Mouse (Mus musculus) thymus, postnatal 36 days (tissue): Measurements from ENCODE around the gene Tmed11.
"Not testable (repeated sequence)": the region's sequence is repeated elsewhere in the genome, so short reads cannot be mapped to it uniquely, and the experiment has no call there.

Experiments used
- DNase-seq, 2 experiments: peaks; one replicate each; pipeline ENCODE4 v3.0.0; 2022; ENCODE audit warnings: mixed read lengths in 2 of 2

The Tmed11 gene

DNA sequence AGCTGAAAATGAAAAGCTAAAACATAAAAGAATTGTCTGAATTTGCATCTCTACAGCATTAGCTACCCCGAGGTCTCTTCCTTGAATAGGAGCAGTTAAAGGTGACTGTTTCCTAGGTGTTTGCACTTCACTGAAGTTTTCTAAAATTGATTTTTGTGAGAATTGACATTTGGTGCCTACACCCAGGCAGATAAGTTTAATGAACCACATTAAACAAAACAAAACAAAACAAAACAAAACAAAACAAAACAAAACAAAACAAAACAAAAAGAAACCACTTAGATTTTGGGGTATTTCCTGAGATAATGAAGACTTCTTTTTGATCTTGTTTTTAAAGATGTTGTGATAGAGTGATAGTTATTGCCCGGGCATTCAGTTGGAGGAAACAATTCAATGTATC, at the start of gene Tmed11:
Gene Tmed11, minus strand, starts transcription at position 101 of the 400 bp plus-strand sequence.
- DNase-seq = not testable (repeated sequence)

DNA sequence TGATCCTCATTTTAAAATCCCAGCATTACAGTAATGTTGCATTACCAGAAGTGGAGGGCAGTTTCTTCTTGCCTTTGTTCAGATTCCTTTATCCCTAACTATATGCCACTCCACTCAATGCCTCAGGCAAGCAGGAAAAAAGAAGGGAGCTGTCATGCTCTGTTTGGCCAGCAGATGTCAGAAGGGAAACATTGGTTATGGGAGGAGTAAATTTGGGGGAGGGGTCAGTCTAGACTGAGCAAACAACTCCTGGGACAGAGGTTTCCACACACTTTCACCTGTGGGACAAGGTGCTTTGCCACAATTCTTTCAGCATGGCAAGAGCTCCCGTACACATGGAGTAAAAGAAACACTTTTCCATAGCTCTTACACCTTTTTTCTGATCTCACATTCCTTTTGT, 41.0 kb upstream of the Tmed11 start:
- DNase-seq = no peak

DNA sequence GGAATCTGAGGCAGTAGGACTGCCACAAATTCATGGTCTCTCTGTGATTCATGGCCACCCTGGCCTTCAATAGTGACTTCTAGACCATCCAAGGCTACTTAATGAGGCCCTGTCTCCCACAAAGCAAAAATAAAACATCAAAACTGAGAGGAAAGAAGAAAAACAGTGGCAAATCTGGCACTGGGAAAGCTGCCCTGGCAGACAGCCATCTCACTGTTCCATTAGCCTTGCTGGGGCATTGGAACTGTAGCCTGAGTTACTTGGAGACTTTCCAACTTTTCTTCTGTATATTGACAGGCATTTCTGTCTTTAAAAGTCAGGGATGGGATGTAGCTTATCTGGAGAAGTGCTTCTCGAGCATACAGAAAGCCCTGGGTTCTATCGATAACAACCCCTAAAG, 28.1 kb upstream of the Tmed11 start:
- DNase-seq = no peak

DNA sequence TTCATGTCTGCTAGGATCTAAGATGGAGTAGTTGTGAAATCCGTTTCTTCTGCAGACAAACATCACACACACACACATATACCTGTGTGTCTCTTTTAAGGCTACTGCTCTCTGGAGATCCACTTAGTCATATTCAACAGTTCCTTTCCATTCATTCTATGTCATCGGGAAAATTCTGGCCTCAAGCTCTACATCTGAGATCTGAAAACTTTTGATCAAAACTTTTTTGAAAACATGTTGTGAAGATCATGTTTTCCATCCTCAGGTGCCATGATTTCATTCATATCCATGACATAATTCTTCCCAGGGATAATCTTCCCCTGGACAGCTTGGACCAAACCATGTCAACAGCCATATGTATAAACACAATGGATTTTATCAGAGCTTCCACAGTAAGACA, 13.6 kb upstream of the Tmed11 start, which contains the start of gene Vmn2r8:
Gene Vmn2r8, minus strand, starts transcription at position 101 of the 400 bp plus-strand sequence.
- not testable (repeated sequence) for DNase-seq

DNA sequence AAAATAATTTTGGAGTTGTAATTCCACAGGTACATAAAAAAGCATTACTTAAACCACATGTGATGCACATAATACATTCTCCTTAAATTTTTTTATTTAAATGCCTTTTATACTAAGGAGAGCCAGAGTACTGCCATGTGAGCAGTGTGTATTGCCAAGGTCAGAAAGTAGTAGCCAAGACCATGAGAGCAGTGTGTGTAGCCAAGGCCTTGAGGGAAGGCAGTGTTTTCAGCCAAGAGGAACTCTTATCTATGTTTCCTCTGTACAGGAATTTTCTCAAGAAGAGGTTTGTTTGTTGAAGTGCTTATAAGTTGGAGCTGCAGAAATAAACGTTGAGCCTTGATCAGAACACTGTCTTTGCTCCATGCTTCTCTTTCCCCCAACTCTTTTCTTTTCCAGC, 8.5 kb upstream of the Tmed11 start:
- DNase-seq = no peak

DNA sequence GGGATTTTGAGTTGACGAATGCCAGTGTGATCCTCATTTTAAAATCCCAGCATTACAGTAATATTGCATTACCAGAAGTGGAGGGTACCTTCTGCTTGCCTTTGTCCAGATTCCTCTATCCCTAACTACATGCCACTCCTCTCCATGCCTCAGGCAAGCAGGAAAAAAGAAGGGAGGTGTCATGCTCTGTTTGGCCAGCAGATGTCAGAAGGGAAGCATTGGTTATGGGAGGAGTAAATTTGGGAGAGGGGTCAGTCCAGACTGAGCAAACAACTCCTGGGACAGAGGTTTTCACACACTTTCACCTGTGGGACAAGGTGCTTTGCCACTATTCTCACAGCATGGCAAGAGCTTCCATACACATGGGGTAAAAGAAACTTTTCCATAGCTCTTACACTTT, 4.8 kb downstream of the Tmed11 start:
- DNase-seq = not testable (repeated sequence)

DNA sequence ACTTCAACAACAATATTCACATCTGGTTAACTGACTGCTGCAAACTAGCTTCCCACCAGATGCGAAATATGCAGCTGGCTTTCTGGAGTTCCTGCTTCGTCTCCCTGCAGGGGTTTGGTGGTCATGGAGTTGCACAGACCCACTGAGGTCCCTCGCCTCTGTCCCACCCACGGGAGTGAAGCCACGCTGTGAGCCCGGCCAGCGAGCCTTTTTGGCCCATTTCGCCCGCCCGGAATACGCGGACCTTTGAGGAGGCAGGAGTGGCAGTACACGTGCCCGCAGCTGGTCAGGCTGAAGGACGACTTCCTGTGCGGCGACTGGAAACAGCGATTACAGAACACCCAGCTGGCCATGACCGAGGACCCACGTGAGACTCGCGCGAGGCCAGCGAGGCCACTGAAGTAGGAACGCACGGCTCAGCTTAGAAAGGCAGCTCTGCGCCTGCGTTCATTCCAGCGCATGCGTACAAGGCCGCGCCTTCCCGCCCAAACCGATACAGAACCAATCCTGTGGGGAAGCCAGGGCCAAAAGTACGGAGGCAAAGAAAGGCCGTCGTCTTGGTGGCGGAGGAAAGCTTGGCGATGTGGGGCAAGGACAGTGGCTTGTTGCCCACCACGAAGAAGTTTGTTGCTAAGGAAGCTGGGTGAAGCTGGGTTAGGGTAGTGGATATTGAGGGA, 20.4 kb downstream of the Tmed11 start, which contains the start of gene Rnf212:
Gene Rnf212, minus strand, starts transcription at position 353 of the 677 bp plus-strand sequence.
- DNase-seq = no peak

DNA sequence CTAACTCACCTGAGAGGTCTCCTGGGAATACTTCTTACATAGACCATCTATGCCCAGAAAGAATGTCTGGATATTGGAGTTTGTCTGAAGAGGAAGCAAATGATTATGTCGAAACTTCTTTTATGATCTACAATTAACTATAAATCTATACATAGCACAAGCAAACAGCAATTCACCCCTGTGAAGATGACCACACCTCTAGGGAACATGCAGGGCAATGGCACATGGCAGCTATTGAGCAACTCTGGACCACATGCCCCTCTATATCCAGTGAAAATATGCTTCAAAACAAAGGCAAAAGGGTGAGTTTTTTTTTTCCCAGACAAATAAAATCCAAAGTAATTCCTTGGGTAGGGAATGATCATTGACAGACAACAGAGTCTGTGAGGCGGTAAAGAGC, 35.2 kb downstream of the Tmed11 start:
- DNase-seq = no peak

DNA sequence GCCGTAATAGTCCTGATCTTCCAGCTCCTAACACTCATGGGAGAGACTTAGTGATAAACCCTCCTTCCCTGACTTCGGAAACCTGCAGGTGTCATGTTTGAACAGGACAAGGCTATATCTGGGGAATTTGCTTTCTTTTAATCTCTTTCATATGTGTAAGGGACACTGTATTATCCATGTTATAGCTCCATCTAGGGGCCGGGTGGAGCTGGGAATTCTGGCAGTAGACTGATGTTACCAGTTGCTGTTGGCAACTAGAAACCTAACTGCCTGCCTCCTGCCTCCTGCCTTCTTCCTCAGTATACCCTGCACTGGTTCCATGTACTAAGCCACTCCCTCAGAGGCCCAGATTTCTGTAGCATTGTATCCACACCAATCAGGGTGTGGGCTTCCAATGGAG, 36.8 kb downstream of the Tmed11 start:
- no peak for DNase-seq

DNA sequence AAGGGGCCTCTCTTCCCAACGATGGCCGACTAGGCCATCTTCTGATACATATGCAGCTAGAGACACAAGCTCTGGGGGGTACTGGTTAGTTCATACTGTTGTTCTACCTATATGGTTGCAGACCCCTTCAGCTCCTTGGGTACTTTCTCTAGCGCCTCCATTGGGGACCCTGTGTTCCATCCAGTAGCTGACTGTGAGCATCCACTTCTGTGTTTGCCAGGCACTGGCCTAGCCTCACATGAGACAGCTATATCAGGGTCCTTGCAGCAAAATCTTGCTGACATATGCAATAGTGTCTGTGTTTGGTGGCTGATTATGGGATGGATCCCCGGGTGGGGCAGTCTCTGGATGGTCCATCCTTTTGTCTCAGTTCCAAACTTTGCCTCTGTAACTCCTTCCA, 43.9 kb downstream of the Tmed11 start:
- not testable (repeated sequence) for DNase-seq

DNA sequence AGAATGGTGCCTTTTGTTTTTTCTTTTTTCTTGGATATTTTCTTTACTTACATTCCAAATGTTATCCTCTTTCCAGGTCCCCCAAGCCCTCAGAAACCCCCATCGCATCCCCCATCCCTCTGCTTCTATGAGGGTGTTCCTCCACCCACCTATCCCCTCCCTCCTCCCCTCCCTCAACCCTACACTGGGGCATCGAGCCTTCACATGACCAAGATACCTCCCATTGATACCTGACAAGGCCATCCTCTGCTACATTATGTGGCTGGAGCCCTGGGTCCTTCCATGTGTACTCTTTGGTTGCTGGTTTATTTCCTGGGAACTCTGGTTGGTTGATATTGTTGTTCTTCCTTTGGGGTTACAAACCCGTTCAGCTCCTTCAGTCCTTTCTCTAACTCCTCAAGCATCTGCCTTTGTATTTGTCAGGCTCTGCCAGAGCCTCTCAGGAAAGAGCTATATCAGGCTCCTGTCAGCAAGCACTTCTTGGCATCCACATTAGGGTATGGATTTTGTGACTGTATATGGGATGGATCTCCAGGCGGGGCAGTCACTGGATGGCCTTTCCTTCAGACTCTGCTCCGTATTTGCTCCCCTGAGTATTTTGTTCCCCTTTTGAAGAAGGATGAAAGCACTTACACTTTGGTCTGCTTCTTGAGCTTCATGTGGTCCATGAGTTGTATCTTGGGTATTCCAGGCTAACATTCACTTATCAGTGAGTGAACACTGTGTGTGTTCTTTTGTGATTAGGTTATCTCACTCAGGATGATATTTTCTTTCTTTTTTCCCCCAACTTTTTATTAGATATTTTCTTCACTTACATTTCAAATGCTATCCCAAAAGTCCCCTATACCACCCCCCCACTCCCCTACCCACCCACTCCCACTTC, 44.6 kb downstream of the Tmed11 start:
- DNase-seq = no peak

DNA sequence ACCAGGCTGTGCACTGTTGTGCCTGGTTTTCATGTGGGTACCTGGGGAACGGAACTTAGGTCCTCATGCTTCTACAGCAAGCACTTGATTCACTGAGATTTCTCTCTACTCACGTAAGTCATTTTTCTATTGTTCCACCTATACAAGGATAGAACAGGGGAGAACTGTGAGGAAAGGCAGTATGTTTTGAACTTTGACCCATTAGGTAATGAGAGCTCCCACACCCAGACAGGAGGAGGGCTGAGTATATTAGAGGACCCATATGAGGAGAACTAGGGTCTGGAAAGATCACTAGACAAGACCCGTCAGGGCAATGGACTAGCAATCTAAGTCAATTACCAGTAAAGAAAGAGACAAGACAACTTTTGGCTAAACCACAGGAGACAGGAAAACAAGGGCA, 50.5 kb downstream of the Tmed11 start:
- DNase-seq = no peak

DNA sequence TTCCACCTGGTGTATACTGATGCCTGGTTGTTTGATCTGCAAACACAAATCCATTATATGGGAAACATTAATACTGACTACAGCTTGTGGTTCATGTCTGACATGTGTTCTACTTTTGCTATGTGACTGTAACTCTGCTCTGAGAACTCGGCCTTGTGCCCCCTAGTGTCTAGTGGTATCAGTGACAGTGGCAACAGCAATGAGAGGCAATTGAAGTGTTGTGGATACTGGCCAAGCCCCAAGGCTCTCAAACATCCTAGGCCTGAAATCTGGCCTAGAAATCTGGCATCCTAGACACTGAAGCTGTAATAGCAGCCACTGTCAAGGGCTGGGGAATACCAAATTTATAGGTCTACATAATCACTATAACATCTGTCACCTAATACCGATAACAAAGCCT, 51.3 kb downstream of the Tmed11 start:
- DNase-seq = no peak

DNA sequence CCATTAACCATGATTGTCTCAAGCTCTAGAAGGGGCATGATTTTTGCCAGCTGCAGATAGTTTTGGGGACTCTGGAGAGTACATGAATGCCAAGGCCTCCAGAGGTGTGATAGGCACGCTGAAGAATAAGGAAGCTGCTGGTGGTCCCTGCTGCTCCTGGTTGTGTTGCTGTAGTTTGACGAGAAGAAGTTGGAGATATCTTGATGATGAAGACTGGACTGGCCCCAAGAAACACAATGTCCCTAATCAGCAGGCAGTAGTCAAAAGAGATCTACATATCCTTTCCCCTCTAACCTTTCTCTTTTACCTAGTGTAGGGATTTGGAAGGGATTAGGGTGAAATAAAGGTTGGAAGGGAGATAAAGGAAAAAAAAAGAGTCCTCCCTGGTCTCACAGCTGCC, 52.6 kb downstream of the Tmed11 start:
- DNase-seq = no peak

DNA sequence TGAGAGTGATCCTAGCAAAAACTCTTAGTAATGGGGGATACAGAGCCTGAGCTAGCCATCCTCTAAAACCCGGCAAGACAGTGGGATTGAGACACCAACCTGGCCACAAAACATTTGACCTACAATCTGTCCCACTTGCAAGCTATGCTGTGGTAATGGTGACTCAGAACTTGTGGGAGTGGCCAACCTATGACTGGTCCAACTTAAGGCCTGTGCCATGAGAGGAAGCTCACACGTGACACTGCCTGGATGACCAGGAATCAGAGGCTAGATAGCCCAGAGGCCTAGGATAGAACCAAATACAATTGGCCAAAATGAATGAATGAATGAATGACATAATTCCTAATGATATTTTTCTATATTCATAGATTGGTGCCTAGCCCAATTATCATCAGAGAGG, 53.3 kb downstream of the Tmed11 start:
- DNase-seq = no peak

DNA sequence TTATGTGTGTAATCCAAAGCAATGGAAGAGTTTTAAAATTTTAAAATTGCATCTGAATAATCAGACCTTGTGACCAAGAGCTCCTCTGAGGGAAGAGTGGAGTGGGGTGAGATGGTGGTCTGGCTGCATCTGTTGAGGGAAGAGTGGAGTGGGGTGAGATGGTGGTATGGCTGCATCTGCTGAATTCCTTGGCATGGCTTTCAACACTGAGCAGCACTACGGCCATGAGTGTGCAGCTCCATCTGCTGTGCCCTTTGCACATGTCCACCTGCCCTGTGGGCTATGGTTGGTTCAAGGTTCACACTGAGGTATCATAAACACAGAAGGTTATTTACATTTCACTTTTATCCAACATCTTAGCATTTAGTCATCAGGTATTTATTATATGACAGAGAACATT, 67.7 kb downstream of the Tmed11 start:
- no peak for DNase-seq
